Mouse (Mus musculus) bone marrow, adult 2 months (tissue): ENCODE measurements at regions not wholly inside any gene's neighbourhood (a gene's known extent, or its start where the extent isn't known, plus 50 kb on each side); places are given as distances from the start of the nearest gene placed in this dataset.
"Not testable (repeated sequence)": the region's sequence is repeated elsewhere in the genome, so short reads cannot be mapped to it uniquely, and the experiment has no call there.

ENCODE experiments used
- H3K27ac ChIP-seq: fragments of 200-500 bp; 2 replicates; pipeline ENCODE4 v1.5.1; 2012; ENCODE audit warnings: low read depth, mild to moderate bottlenecking, control low read depth, inconsistent platforms, low read length; ENCODE audit not compliant: control insufficient read depth, poor library complexity, insufficient read depth
- H3K4me1 ChIP-seq: fragments of 200-500 bp; 2 replicates; pipeline ENCODE4 v1.6.1; 2011; ENCODE audit warnings: low read length; ENCODE audit not compliant: control insufficient read depth, insufficient read depth
- H3K4me3 ChIP-seq: fragments of 200-500 bp; replicated peaks from 2 replicates; pipeline ENCODE3; 2011; ENCODE audit warnings: mild to moderate bottlenecking, low read depth, low read length, control low read depth; ENCODE audit not compliant: control insufficient read depth
- CTCF ChIP-seq: fragments of 200-500 bp; IDR thresholded peaks from 2 replicates; pipeline ENCODE4 v1.5.1; 2011; ENCODE audit warnings: low read length, control low read depth; ENCODE audit not compliant: control insufficient read depth, insufficient read depth
- POLR2A ChIP-seq: fragments of 200-500 bp; IDR thresholded peaks from 2 replicates; pipeline ENCODE4 v1.6.1; 2011; ENCODE audit warnings: low read depth, mild to moderate bottlenecking, control low read depth, low read length, borderline replicate concordance; ENCODE audit not compliant: control insufficient read depth
- WGBS: fragments of 180-500 bp; shearing (Covaris S2); methylation state at CpG from one replicate; pipeline ENCODE4 v1.1.7; 2018; 5-methylcytosine and 5-hydroxymethylcytosine counted together

GRCm38 (mm10) chr1:177364355-177364754 is 77.8 kb upstream of the Zbtb18 start:
- no peak overlapping the region for H3K4me3 ChIP-seq
- H3K27ac ChIP-seq = no peak overlapping the region
- H3K4me1 ChIP-seq = peaks cover 1% of the 10 kb centered on the region; the same call in 1 of the 2 replicates
- WGBS = 77% methylated on average over 7 of the region's 7 CpGs
- TF ChIP-seq CTCF (no peak), POLR2A (no peak)

- H3K4me1 ChIP-seq = no peaks in the 10 kb centered on the region
- no peak overlapping the region for H3K4me3 ChIP-seq
- 86% methylated on average over 8 of the region's 8 CpGs for WGBS
- TF ChIP-seq POLR2A (no peak), CTCF (no peak)
- no peak overlapping the region for H3K27ac ChIP-seq
Observed at GRCm38 (mm10) chr1:177362398-177362797, 79.8 kb upstream of the Zbtb18 start.

GRCm38 (mm10) chr1:177348400-177349092 is 90.5 kb upstream of the Akt3 start:
- H3K4me1 ChIP-seq = peaks cover 4% of the 10 kb centered on the region
- TF ChIP-seq CTCF = no peak
- no peak overlapping the region for H3K4me3 ChIP-seq
- H3K27ac ChIP-seq = no peak overlapping the region
- WGBS = 73% methylated on average over 17 of the region's 17 CpGs

- 42% methylated on average over 4 of the region's 4 CpGs for WGBS
- H3K27ac ChIP-seq = no peak overlapping the region
- TF ChIP-seq CTCF = no peak
- no peak for TF ChIP-seq POLR2A
- no peak overlapping the region for H3K4me3 ChIP-seq
- peaks cover 4% of the 10 kb centered on the region for H3K4me1 ChIP-seq
Observed at GRCm38 (mm10) chr1:177347208-177347607, 89.2 kb upstream of the Akt3 start.

- peaks cover 4% of the 10 kb centered on the region for H3K4me1 ChIP-seq
- 55% methylated on average over 6 of the region's 6 CpGs for WGBS
- TF ChIP-seq POLR2A (no peak), CTCF (no peak)
- H3K4me3 ChIP-seq = no peak overlapping the region
- H3K27ac ChIP-seq = no peak overlapping the region
Observed at GRCm38 (mm10) chr1:177346540-177346939, 88.5 kb upstream of the Akt3 start.

GRCm38 (mm10) chr1:177345540-177345939 is 87.5 kb upstream of the Akt3 start:
- no peak overlapping the region for H3K4me3 ChIP-seq
- 19% methylated on average over 6 of the region's 6 CpGs for WGBS
- peaks cover 4% of the 10 kb centered on the region for H3K4me1 ChIP-seq
- H3K27ac ChIP-seq = no peak overlapping the region; the same call in 1 of the 2 replicates
- TF ChIP-seq POLR2A = no peak
- no peak for TF ChIP-seq CTCF

- Histone ChIP-seq H3K27ac (no peak overlapping the region), H3K4me1 (peaks cover 4% of the 10 kb centered on the region), H3K4me3 (no peak overlapping the region)
- WGBS = 58% methylated on average over 4 of the region's 4 CpGs
- TF ChIP-seq CTCF (no peak), POLR2A (no peak)
Observed at GRCm38 (mm10) chr1:177343949-177344348, 85.9 kb upstream of the Akt3 start.

- no peak overlapping the region for H3K4me3 ChIP-seq
- TF ChIP-seq POLR2A (no peak), CTCF (no peak)
- WGBS = 14% methylated on average over 6 of the region's 6 CpGs
- no peak overlapping the region for H3K27ac ChIP-seq
- peaks cover 4% of the 10 kb centered on the region for H3K4me1 ChIP-seq
Observed at GRCm38 (mm10) chr1:177343121-177343520, 85.1 kb upstream of the Akt3 start.

- WGBS = 25% methylated on average over 3 of the region's 3 CpGs
- Histone ChIP-seq H3K4me1 (peaks cover 2% of the 10 kb centered on the region; the same call in 1 of the 2 replicates), H3K4me3 (no peak overlapping the region), H3K27ac (no peak overlapping the region)
- TF ChIP-seq POLR2A (no peak), CTCF (no peak)
Observed at GRCm38 (mm10) chr1:177340232-177340631, 82.2 kb upstream of the Akt3 start.

GRCm38 (mm10) chr1:177339207-177339787 is 81.3 kb upstream of the Akt3 start:
- not testable (repeated sequence) for H3K4me3 ChIP-seq, H3K4me1 ChIP-seq, H3K27ac ChIP-seq
- 67% methylated on average over 12 of the region's 13 CpGs for WGBS
